Mouse (Mus musculus) left cerebral cortex, adult 2 months (tissue): ENCODE measurements around the gene Nfix. TPM values are rescaled to one million over a fixed set of nuclear protein-coding genes. Genes with fewer than 3 reads are reported as not detected.

Source experiments
- DNase-seq, 2 experiments: peaks; one replicate each; pipeline ENCODE4 v3.0.0; 2021 to 2022; ENCODE audit warnings: low spot score in 2 of 2, mixed read lengths in 1 of 2; ENCODE audit errors: extremely low spot score in 1 of 2
- H3K27ac ChIP-seq: fragments of 200-600 bp; 2 replicates; pipeline ENCODE4 v1.8.1; 2022
- H3K4me3 ChIP-seq: fragments of 200-600 bp; 2 replicates; pipeline ENCODE4 v1.8.1; 2022
- CTCF ChIP-seq: fragments of 200-600 bp; IDR thresholded peaks from 2 replicates; pipeline ENCODE4 v1.8.1; 2022; ENCODE audit warnings: antibody characterized with exemption, mild to moderate bottlenecking, moderate library complexity
- intact Hi-C: fragments of 180-260 bp; cut with DNase I; formaldehyde crosslinking; loops from one replicate; pipeline ENCODE4 v1.15.1; 2025
- total RNA-seq, 2 experiments: library from RNA; stranded (reverse); gene quantifications; 2 replicates each; pipeline ENCODE4 v1.2.3; 2021

Nfix gene
- total RNA-seq, 2 experiments from 2014 or later: 347 to 350 TPM

GRCm38 (mm10) chr8:84809109-84809940, 9.2 kb upstream of the Nfix start:
- intact Hi-C loops: no loop called here
- H3K4me3 ChIP-seq: no peak overlapping the region
- no peak for TF ChIP-seq CTCF
- no peak for DNase-seq
- no peak overlapping the region for H3K27ac ChIP-seq

GRCm38 (mm10) chr8:84806031-84806430, 5.9 kb upstream of the Nfix start:
- no peak; the same call in 1 of the 2 replicates for TF ChIP-seq CTCF
- Histone ChIP-seq H3K27ac (no peak overlapping the region), H3K4me3 (no peak overlapping the region)
- DNase-seq: no peak
- intact Hi-C loops: no loop called here

DNA sequence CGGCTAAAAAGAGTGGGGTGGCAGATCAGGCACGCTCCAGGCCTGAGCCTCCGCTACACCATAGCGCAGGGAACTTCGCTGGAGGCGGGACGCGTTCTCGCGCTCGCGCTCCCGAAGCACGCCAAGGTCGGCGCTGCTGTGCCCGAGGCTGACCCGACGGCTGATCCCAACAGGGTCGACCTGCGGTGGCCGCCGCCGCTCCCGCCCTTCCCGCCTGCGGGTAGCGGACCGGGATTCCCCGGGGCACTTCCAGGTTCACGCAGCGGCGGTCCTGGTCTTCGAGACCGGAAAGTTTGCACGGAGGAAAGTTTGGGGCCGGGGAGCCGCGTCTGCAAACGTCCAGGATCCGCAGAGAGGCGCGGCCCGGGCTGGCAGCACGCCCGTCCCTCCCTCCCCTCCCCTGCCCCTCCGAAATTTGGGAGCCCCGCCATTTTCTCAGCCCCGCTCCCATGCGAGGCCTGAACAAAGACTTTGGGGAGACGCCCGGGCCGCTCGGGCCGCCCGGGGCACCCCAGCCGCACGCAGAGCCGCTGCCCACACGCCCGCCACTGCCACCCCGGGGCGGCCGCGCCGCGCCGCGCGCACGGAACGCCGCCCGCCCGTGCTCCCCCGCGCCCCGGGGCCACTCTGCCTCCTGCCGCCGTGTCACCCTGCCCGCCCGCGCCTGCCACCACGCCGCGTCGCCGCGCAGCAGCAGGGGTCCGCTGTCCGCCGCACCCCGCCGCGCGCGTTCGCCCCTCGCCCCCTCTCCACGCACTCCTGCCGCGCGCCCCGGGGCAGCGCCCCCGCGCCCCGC, 810 bp downstream of the Nfix start:
- DNase-seq: no peak

GRCm38 (mm10) chr8:84798446-84799135, 1.6 kb downstream of the Nfix start:
- TF ChIP-seq CTCF: no peak
- Histone ChIP-seq H3K4me3 (peak overlapping the region; percentile 73), H3K27ac (peak overlapping the region; percentile 92)
- intact Hi-C loops: loop anchor here (2.0 to 5.0 kb wide), 2 partner anchors 26 to 61 kb away; no protein-coding TSS in a partner anchor
- DNase-seq: no peak

More for the DNA sequence above, 810 bp downstream of the Nfix start:
- intact Hi-C loops: loop anchor here (2.0 to 5.0 kb wide), 2 partner anchors 27 to 62 kb away; no protein-coding TSS in a partner anchor
- Histone ChIP-seq H3K4me3 (peak overlapping the region; percentile 73), H3K27ac (peak overlapping the region; percentile 92)
- TF ChIP-seq CTCF: no peak; the same call in 1 of the 2 replicates

GRCm38 (mm10) chr8:84797971-84798370, 2.2 kb downstream of the Nfix start:
- peak overlapping the region; percentile 73 for H3K4me3 ChIP-seq
- DNase-seq: no peak
- TF ChIP-seq CTCF: no peak
- intact Hi-C loops: loop anchor here (2.0 to 5.0 kb wide), 2 partner anchors 25 to 61 kb away; no protein-coding TSS in a partner anchor
- H3K27ac ChIP-seq: peak overlapping the region; percentile 92

- peak overlapping the region; percentile 92 for H3K27ac ChIP-seq
- no peak for DNase-seq
- TF ChIP-seq CTCF: no peak
- H3K4me3 ChIP-seq: no peak overlapping the region
- intact Hi-C loops: loop anchor here (5.0 kb wide), 1 partner anchor 60 kb away; no protein-coding TSS in a partner anchor
These were observed 2.8 kb downstream of the Nfix start for GRCm38 (mm10) chr8:84797256-84797797.

- no peak for TF ChIP-seq CTCF
- DNase-seq: peak; percentile 41 to 53
- Histone ChIP-seq H3K27ac (peak overlapping the region; percentile 99), H3K4me3 (no peak overlapping the region)
- intact Hi-C loops: no loop called here
These were observed 5.7 kb downstream of the Nfix start for GRCm38 (mm10) chr8:84794486-84794885.

GRCm38 (mm10) chr8:84793791-84794485, 6.2 kb downstream of the Nfix start:
- TF ChIP-seq CTCF: no peak
- DNase-seq: peak; percentile 60 to 64
- H3K27ac ChIP-seq: peak overlapping the region; percentile 99
- intact Hi-C loops: no loop called here
- peak overlapping the region; percentile 27 for H3K4me3 ChIP-seq

DNA sequence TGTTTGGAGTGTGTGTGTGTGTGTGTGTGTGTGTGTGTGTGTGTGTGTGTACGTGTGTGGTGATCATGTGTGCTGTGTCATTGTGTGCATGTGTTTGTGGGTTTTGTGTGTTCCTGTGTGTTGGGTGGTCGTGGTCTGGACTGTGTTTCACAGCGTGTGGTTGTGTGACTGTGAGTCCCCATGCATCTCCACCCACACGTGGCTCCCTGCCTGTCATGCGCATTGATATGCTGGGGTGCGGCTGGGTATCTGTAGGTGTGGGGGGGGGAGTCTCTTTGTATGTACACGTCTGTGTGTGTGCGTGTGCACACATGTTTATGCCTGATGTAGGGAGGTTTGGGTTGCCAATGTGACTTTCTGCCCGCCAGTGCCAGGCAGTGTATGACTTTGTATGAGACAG, 7.0 kb downstream of the Nfix start:
- DNase-seq: peak in 1 of 2 experiments; percentile 50
- Histone ChIP-seq H3K4me3 (peak overlapping the region; percentile 27), H3K27ac (peak overlapping the region; percentile 99)
- no peak for TF ChIP-seq CTCF
- intact Hi-C loops: no loop called here

DNA sequence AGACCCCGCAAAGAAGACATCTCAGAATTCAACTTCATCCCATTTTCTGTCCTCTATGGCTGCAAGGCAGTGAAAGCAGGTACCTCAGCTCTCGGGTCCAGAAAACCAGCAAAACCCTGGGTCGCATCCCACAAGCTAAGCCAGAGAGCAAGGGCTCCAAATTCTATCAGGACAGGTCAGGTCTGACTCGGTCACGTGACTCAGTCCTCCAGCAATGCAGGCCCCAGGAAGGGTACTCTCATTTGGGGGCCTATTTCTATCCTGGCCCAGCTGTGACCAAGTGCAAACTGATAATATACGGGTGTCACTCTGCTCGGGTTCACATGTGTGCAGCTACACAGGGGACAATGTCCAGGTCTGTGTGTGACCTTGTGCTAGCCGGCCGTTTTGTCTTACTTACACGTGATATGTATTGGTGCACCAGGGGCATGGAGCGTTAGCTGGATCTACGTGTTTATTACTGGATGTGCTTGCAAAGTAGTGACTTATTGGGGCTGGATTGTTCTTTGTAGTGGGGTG, 7.7 kb downstream of the Nfix start:
- TF ChIP-seq CTCF: no peak
- intact Hi-C loops: no loop called here
- Histone ChIP-seq H3K27ac (peak overlapping the region; percentile 54), H3K4me3 (no peak overlapping the region)
- DNase-seq: no peak
